Mouse (Mus musculus) embryonic fibroblast, embryonic 13.5 days (primary cell): ENCODE data around the gene Smc4.

Experiments
- CTCF ChIP-seq: IDR thresholded peaks from 2 replicates; pipeline ENCODE4 v1.5.1; 2011; ENCODE audit warnings: mild to moderate bottlenecking, control low read depth, low read length, moderate library complexity, borderline replicate concordance; ENCODE audit not compliant: insufficient read depth
- POLR2A ChIP-seq: IDR thresholded peaks from 2 replicates; pipeline ENCODE4 v1.6.1; 2011; ENCODE audit warnings: low read depth, mild to moderate bottlenecking, control low read depth, low read length, moderate library complexity

GRCm38 (mm10) chr3:68973574-68973973 is 31.0 kb upstream of the Smc4 start:
- no peak for TF ChIP-seq CTCF
- no peak for TF ChIP-seq POLR2A
